Mouse (Mus musculus): ENCODE results near the gene Prr5l.

DNA sequence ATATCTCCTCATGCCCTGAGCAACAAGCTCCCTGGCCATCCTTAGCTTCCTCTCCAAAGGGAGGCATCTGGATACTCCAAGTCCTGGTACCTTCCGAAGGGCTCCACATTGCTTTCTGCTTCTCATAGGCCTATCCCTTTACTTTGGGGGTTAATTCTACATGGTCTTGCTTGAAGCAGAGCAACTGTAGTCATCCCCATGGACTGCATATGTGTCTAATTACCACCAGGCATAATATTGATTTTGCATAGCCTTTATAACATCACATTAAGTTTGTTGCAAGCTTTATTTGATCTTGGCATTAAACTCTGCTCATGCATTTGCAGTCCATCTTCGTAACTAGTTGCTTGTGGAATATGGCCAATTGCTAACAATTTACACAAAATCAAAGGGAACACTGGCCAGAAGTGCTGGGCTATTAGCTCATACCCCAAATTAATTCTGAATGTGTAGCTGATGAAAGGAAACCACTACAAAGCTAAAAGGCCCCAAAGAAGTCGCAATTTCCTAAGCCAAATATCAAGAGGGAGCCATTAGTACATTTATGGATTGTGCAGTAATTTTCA lies 21.8 kb downstream of the Prr5l start:
- TF ChIP-seq CTCF (IDR thresholded peaks at IDR 0.05; ENCODE audit: control insufficient read depth, insufficient read depth, insufficient read length) (no peak), MYOD1 (IDR thresholded peaks at IDR 0.05; ENCODE audit: control insufficient read depth, insufficient read length, low read depth) (no peak), MYOG (IDR thresholded peaks at IDR 0.05; ENCODE audit: control insufficient read depth, extremely low read depth, insufficient read length) (no peak), USF1 (IDR thresholded peaks at IDR 0.05; ENCODE audit: low read depth) (no peak), MAX (IDR thresholded peaks at IDR 0.05) (no peak), CEBPB (IDR thresholded peaks at IDR 0.05; ENCODE audit: low read depth) (no peak)
